ENCODE assay signal across 36 mouse cellular contexts in genomic region chr2:25058926-25059325, GRCm38 (mm10). TPM values are rescaled to one million over a fixed set of nuclear protein-coding genes. Genes with fewer than 3 reads are reported as not detected.
"Had no signal": no experiment of that assay in that cellular context is flagged by ENCODE, and none has a peak within 500 bp of the region (broad histone marks: within the 10 kb centered on the region; RNA-seq: fewer than 3 reads in every experiment).

No protein-coding gene starts in this region.

- H3K4me3 ChIP-seq: heart, adult 2 months; heart, embryonic 13.5 days; heart, embryonic 15.5 days; kidney, embryonic 15.5 days; limb, embryonic 13.5 days; limb, embryonic 15.5 days; liver, embryonic 12.5 days had no signal

- DNase-seq: gastrocnemius, postnatal 14 days; gastrocnemius, postnatal 36 days; heart, adult 11 months; heart, adult 2 months; heart, postnatal 14 days; heart, postnatal 36 days; kidney, adult 11 months; kidney, adult 2 months; kidney, adult 9 months; kidney, postnatal 14 days; kidney, postnatal 36 days; layer of hippocampus, postnatal 36 days had no signal

- H3K4me2 ChIP-seq: heart, embryonic 11.5 days; heart, embryonic 13.5 days; heart, embryonic 15.5 days; hindbrain, embryonic 14.5 days; kidney, embryonic 15.5 days; limb, embryonic 13.5 days; limb, embryonic 15.5 days; liver, embryonic 12.5 days had no signal

- H3K27ac ChIP-seq: heart, adult 2 months; heart, embryonic 13.5 days; heart, embryonic 15.5 days; hindbrain, embryonic 14.5 days; hindbrain, postnatal 0 days; kidney, embryonic 15.5 days; kidney, postnatal 0 days; limb, embryonic 13.5 days; limb, embryonic 15.5 days; liver, embryonic 12.5 days; liver, embryonic 14.5 days had no signal

- H3K9ac ChIP-seq: heart, embryonic 13.5 days; heart, embryonic 15.5 days; hindbrain, embryonic 14.5 days; kidney, embryonic 15.5 days; limb, embryonic 13.5 days; limb, embryonic 15.5 days; liver, embryonic 12.5 days; liver, embryonic 14.5 days had no signal

- H3K9me3 ChIP-seq: heart, embryonic 13.5 days; heart, embryonic 15.5 days; kidney, embryonic 15.5 days; limb, embryonic 13.5 days; limb, embryonic 15.5 days; liver, embryonic 12.5 days had no signal

- H3K27me3 ChIP-seq: heart, embryonic 13.5 days; heart, embryonic 15.5 days; kidney, embryonic 15.5 days; limb, embryonic 13.5 days; limb, embryonic 15.5 days; liver, embryonic 12.5 days had no signal

- ATAC-seq: hindbrain, postnatal 0 days; intestine, embryonic 16.5 days; liver, embryonic 12.5 days had no signal

RNA-seq across cellular contexts. Expression of gene Entpd8, which starts 21.2 kb away (rescaled TPM):
- total RNA-seq: gastrocnemius, adult 18-20 months; gastrocnemius, adult 8-10 months; gastrocnemius, postnatal 14 days; heart, adult 2 months; heart, postnatal 14 days; heart, postnatal 36 days; hematopoietic stem cell, adult 5-6 weeks; hindbrain, postnatal 0 days; layer of hippocampus, adult 18-20 months; layer of hippocampus, postnatal 10 days; layer of hippocampus, postnatal 36 days; left cerebral cortex, adult 18-20 months; left cerebral cortex, postnatal 14 days; left cerebral cortex, postnatal 36 days had no signal
- polyA plus RNA-seq: heart, adult 2 months; heart, embryonic 11.5 days; heart, embryonic 13.5 days; heart, embryonic 15.5 days; heart, postnatal 0 days; hindbrain, embryonic 11.5 days; hindbrain, embryonic 14.5 days; hindbrain, postnatal 0 days; limb, embryonic 11.5 days; limb, embryonic 13.5 days; limb, embryonic 15.5 days had no signal

RNA-seq across cellular contexts. Expression of gene Noxa1, which starts 36.0 kb away (rescaled TPM):
- total RNA-seq: gastrocnemius, adult 18-20 months; gastrocnemius, adult 8-10 months; gastrocnemius, postnatal 14 days; gastrocnemius, postnatal 36 days; heart, adult 2 months; heart, postnatal 14 days; heart, postnatal 36 days; hematopoietic stem cell, adult 5-6 weeks; hindbrain, postnatal 0 days; layer of hippocampus, adult 18-20 months; layer of hippocampus, postnatal 10 days; layer of hippocampus, postnatal 36 days; left cerebral cortex, adult 18-20 months; left cerebral cortex, postnatal 14 days; left cerebral cortex, postnatal 36 days; liver, adult 2 months had no signal
- polyA plus RNA-seq: heart, adult 2 months; heart, embryonic 13.5 days; heart, postnatal 0 days; hindbrain, embryonic 11.5 days; hindbrain, embryonic 14.5 days; hindbrain, postnatal 0 days; kidney, adult 2 months had no signal
